Mouse (Mus musculus) CH12.LX (cell line): ENCODE measurements around the gene Kif5c. TPM values are rescaled to one million over a fixed set of nuclear protein-coding genes. Genes with fewer than 3 reads are reported as not detected.

Source experiments
- DNase-seq: peaks from one replicate; pipeline ENCODE4 v3.0.0-alpha.2; 2013; ENCODE audit errors: extremely low read depth
- H3K27ac ChIP-seq: 2 replicates; pipeline ENCODE4 v1.5.1; 2012; ENCODE audit warnings: low read depth, mild to moderate bottlenecking, control low read depth, moderate library complexity; ENCODE audit not compliant: insufficient read depth
- H3K27me3 ChIP-seq: replicated peaks from 2 replicates; pipeline ENCODE3; 2012; ENCODE audit warnings: inconsistent platforms
- H3K36me3 ChIP-seq, 2 experiments: replicated peaks in 1 of 2; 2 replicates each; pipeline versions ENCODE3 to v1.6.1; 2012; ENCODE audit warnings: inconsistent platforms in 1 of 2, low read length in 1 of 2, mild to moderate bottlenecking in 1 of 2, mixed read lengths in 1 of 2, moderate library complexity in 1 of 2; ENCODE audit not compliant: control insufficient read depth in 1 of 2, insufficient read depth in 1 of 2
- H3K4me1 ChIP-seq, 2 experiments: 2 replicates each; pipeline ENCODE4 v1.6.1; 2012; ENCODE audit warnings: inconsistent platforms in 1 of 2, moderate library complexity in 1 of 2; ENCODE audit not compliant: insufficient read depth in 2 of 2, control insufficient read depth in 1 of 2
- H3K4me2 ChIP-seq: 2 replicates; pipeline ENCODE4 v1.6.1; 2012; ENCODE audit warnings: low read depth, mild to moderate bottlenecking, control low read depth; ENCODE audit not compliant: poor library complexity, insufficient read depth, severe bottlenecking
- H3K4me3 ChIP-seq, 3 experiments: fragments of 150-350 bp in 1 of 3; sonication (generic) in 1 of 3; replicated peaks in 1 of 3; 2 replicates each; pipeline versions ENCODE3 to v1.5.1; 2011 to 2012; ENCODE audit warnings: low read depth in 2 of 3, low read length in 2 of 3, mild to moderate bottlenecking in 2 of 3, moderate library complexity in 2 of 3, control low read depth in 1 of 3, improper control_type of control experiment in 1 of 3, inconsistent platforms in 1 of 3, mixed read lengths in 1 of 3; ENCODE audit not compliant: poor library complexity in 1 of 3
- H3K79me2 ChIP-seq: replicated peaks from 2 replicates; pipeline ENCODE4 v1.6.1; 2012; ENCODE audit warnings: mild to moderate bottlenecking, moderate library complexity; ENCODE audit not compliant: control insufficient read depth, poor library complexity, insufficient read depth, severe bottlenecking; ENCODE audit errors: extremely low read depth
- H3K9ac ChIP-seq: 2 replicates; pipeline ENCODE4 v1.6.1; 2012; ENCODE audit warnings: low read depth, mild to moderate bottlenecking, control low read depth, moderate library complexity; ENCODE audit not compliant: insufficient read depth
- H3K9me3 ChIP-seq: replicated peaks from 2 replicates; pipeline ENCODE3; 2012; ENCODE audit warnings: low read length, inconsistent platforms, mixed read lengths
- BHLHE40 ChIP-seq: IDR thresholded peaks from 2 replicates; pipeline ENCODE4 v1.6.1; 2011; ENCODE audit warnings: mild to moderate bottlenecking, low read depth, low read length, improper control_type of control experiment
- CHD1 ChIP-seq: IDR thresholded peaks from 2 replicates; pipeline ENCODE4 v1.6.1; 2012; ENCODE audit warnings: low read depth, low read length, improper control_type of control experiment, inconsistent platforms
- CTCF ChIP-seq, 2 experiments: IDR thresholded peaks in 1 of 2; conservative IDR thresholded peaks in 1 of 2; 2 replicates each; pipeline ENCODE4 v1.5.1; 2011 to 2012; ENCODE audit warnings: low read depth in 2 of 2, low read length in 2 of 2, improper control_type of control experiment in 1 of 2, inconsistent platforms in 1 of 2, mild to moderate bottlenecking in 1 of 2, moderate library complexity in 1 of 2
- E2F4 ChIP-seq: IDR thresholded peaks from 2 replicates; pipeline ENCODE4 v1.6.1; 2011; ENCODE audit warnings: low read depth, low read length, improper control_type of control experiment; ENCODE audit not compliant: insufficient replicate concordance
- ELF1 ChIP-seq: IDR thresholded peaks from 2 replicates; pipeline ENCODE4 v1.6.1; 2014; ENCODE audit warnings: low read depth, mild to moderate bottlenecking, inconsistent platforms, low read length, improper control_type of control experiment
- EP300 ChIP-seq: IDR thresholded peaks from 2 replicates; pipeline ENCODE4 v1.6.1; 2011; ENCODE audit warnings: low read length, improper control_type of control experiment
- ETS1 ChIP-seq: conservative IDR thresholded peaks from 2 replicates; pipeline ENCODE4 v1.6.1; 2012; ENCODE audit warnings: low read depth, mild to moderate bottlenecking, inconsistent platforms, low read length, improper control_type of control experiment, moderate library complexity
- GABPA ChIP-seq: IDR thresholded peaks from 2 replicates; pipeline ENCODE4 v1.6.1; 2012; ENCODE audit warnings: low read depth, low read length, improper control_type of control experiment, inconsistent platforms; ENCODE audit not compliant: insufficient replicate concordance
- HCFC1 ChIP-seq: IDR thresholded peaks from 2 replicates; pipeline ENCODE4 v1.6.1; 2012; ENCODE audit warnings: low read depth, mild to moderate bottlenecking, inconsistent platforms, low read length, improper control_type of control experiment
- JUN ChIP-seq: IDR thresholded peaks from 2 replicates; pipeline ENCODE4 v1.6.1; 2011; ENCODE audit warnings: low read depth, mild to moderate bottlenecking, low read length, improper control_type of control experiment, moderate library complexity; ENCODE audit not compliant: insufficient read depth
- JUND ChIP-seq: conservative IDR thresholded peaks from 2 replicates; pipeline ENCODE4 v1.6.1; 2011; ENCODE audit warnings: low read depth, low read length, improper control_type of control experiment
- KAT2A ChIP-seq: IDR thresholded peaks from 2 replicates; pipeline ENCODE4 v1.6.1; 2012; ENCODE audit warnings: low read length, improper control_type of control experiment, inconsistent platforms; ENCODE audit not compliant: insufficient replicate concordance
- MAFK ChIP-seq: IDR thresholded peaks from 2 replicates; pipeline ENCODE4 v1.6.1; 2011; ENCODE audit warnings: low read length, improper control_type of control experiment; ENCODE audit not compliant: insufficient replicate concordance
- MAX ChIP-seq: IDR thresholded peaks from 2 replicates; pipeline ENCODE4 v1.6.1; 2011; ENCODE audit warnings: low read length, improper control_type of control experiment
- MAZ ChIP-seq: IDR thresholded peaks from 2 replicates; pipeline ENCODE4 v1.6.1; 2012; ENCODE audit warnings: low read depth, mild to moderate bottlenecking, inconsistent platforms, low read length, improper control_type of control experiment, moderate library complexity
- NELFE ChIP-seq: IDR thresholded peaks from 2 replicates; pipeline ENCODE4 v1.6.1; 2011; ENCODE audit warnings: low read depth, low read length, improper control_type of control experiment
- NRF1 ChIP-seq: IDR thresholded peaks from 2 replicates; pipeline ENCODE4 v1.6.1; 2014; ENCODE audit warnings: low read depth, mild to moderate bottlenecking, inconsistent platforms, low read length, improper control_type of control experiment, moderate library complexity
- RAD21 ChIP-seq: IDR thresholded peaks from 2 replicates; pipeline ENCODE4 v1.6.1; 2011; ENCODE audit warnings: low read depth, mild to moderate bottlenecking, low read length, improper control_type of control experiment, moderate library complexity
- RCOR1 ChIP-seq: conservative IDR thresholded peaks from 2 replicates; pipeline ENCODE4 v1.6.1; 2012; ENCODE audit warnings: low read depth, mild to moderate bottlenecking, inconsistent platforms, low read length, improper control_type of control experiment
- SIN3A ChIP-seq: IDR thresholded peaks from 2 replicates; pipeline ENCODE4 v1.6.1; 2012; ENCODE audit warnings: low read length, improper control_type of control experiment, inconsistent platforms
- SMC3 ChIP-seq: IDR thresholded peaks from 2 replicates; pipeline ENCODE4 v1.6.1; 2011; ENCODE audit warnings: low read depth, low read length, improper control_type of control experiment
- UBTF ChIP-seq: IDR thresholded peaks from 2 replicates; pipeline ENCODE4 v1.6.1; 2012; ENCODE audit warnings: low read depth, mild to moderate bottlenecking, inconsistent platforms, low read length, improper control_type of control experiment, moderate library complexity
- ZC3H11A ChIP-seq: IDR thresholded peaks from 2 replicates; pipeline ENCODE4 v1.6.1; 2012; ENCODE audit warnings: low read depth, mild to moderate bottlenecking, inconsistent platforms, low read length, improper control_type of control experiment
- ZKSCAN1 ChIP-seq: IDR thresholded peaks from 2 replicates; pipeline ENCODE4 v1.6.1; 2012; ENCODE audit warnings: low read depth, inconsistent platforms, low read length, improper control_type of control experiment, borderline replicate concordance
- ZNF384 ChIP-seq: IDR thresholded peaks from 2 replicates; pipeline ENCODE4 v1.6.1; 2012; ENCODE audit warnings: low read depth, low read length, improper control_type of control experiment, inconsistent platforms
- dilution Hi-C: fragments of 300-500 bp; cut with MboI; formaldehyde crosslinking; loops from 2 replicates; pipeline ENCODE4 v1.14.3; 2020; ENCODE audit warnings: low sequenced_read_pairs; ENCODE audit not compliant: extremely low pct_unique_long_range_greater_than_20kb, extremely low pct_ligation_motif_present
- in situ Hi-C: fragments of 300-500 bp; cut with MboI; formaldehyde crosslinking; loops from 3 replicates; pipeline ENCODE4 v1.14.3; 2019; ENCODE audit warnings: low sequenced_read_pairs, low pct_ligation_motif_present, low pct_unique_long_range_greater_than_20kb, mixed read lengths
- polyA plus RNA-seq: library from polyadenylated mRNA; unstranded; fragments of >175 nt; gene quantifications from 2 replicates; pipeline ENCODE4 v1.2.1, GENCODE M21; 2012; ENCODE audit warnings: low read depth; ENCODE audit not compliant: insufficient read length
- total RNA-seq, 2 experiments: library from RNA; depleted of rRNA; stranded (reverse); fragments of 300-350 nt in 1 of 2; fragments of >200 nt in 1 of 2; gene quantifications; 2 replicates each; pipeline ENCODE4 v1.2.3; 2012 to 2014

Kif5c gene
- total and polyA plus RNA-seq, 3 experiments, result 3.0 to 3.5 (median 3.1) TPM

- TF ChIP-seq NELFE (0 out of 2 replicates have a peak, but pooled peaks have one; percentile 15), RCOR1 (no peak), ZNF384 (peak; percentile 73), SIN3A (no peak), HCFC1 (peak; percentile 20; the same call in 1 of the 2 replicates), EP300 (peak; percentile 40), CHD1 (no peak), BHLHE40 (peak; percentile 47), MAZ (no peak)
Measured at GRCm38 (mm10) chr2:49741895-49742734, 123.0 kb downstream of the Kif5c start (continued).

DNA sequence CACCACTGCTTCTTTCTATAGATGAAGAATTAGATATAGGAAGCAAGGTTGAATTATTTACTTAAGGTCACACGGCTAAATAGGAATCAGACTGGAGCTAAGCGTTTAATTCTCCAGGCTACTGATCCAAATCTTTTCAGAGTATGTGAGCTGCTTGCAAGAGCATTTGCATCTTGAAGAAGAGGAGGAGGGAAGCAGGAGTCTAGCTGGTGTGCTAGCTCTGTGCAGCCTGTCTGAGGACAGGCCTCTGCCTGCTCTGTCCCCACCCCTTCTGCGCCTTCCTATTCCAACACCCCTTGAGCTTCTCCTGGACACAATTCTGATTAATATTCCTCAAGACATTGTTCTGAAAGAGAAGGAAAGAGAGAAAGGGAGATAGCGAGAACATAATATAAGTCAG lies 123.8 kb downstream of the Kif5c start:
- dilution Hi-C loops, result no loop called here
- in situ Hi-C loops, result loop anchor here (25.0 kb wide), 1 partner anchor 831 kb away; no protein-coding TSS in a partner anchor
- H3K79me2 ChIP-seq, result no peaks in the 10 kb centered on the region
- H3K4me2 ChIP-seq, result no peak overlapping the region
- no peak overlapping the region for H3K4me3 ChIP-seq
- no peaks in the 10 kb centered on the region for H3K36me3 ChIP-seq
- H3K27ac ChIP-seq, result no peak overlapping the region
- no peaks in the 10 kb centered on the region for H3K9me3 ChIP-seq
- H3K27me3 ChIP-seq, result no peaks in the 10 kb centered on the region
- DNase-seq, result no peak
- TF ChIP-seq JUN (no peak), ZNF384 (no peak), SMC3 (no peak), CHD1 (no peak), MAFK (no peak), KAT2A (no peak), ETS1 (no peak), GABPA (no peak), ELF1 (no peak), UBTF (no peak), NRF1 (no peak), JUND (no peak), E2F4 (no peak), ZC3H11A (no peak), RAD21 (no peak), CTCF (conservative IDR thresholded peaks at IDR 0.05 in 1 of 2, IDR thresholded peaks at IDR 0.05 in 1 of 2; ENCODE audit: low read depth in 2 of 2, low read length in 2 of 2) (no peak), MAX (no peak), ZKSCAN1 (no peak), MAZ (no peak)
- peaks cover 25 to 49% of the 10 kb centered on the region in 2 experiments for H3K4me1 ChIP-seq
- H3K9ac ChIP-seq, result no peak overlapping the region
